8 mouse cellular contexts compared by ENCODE assay signal in genomic region chr8:3671980-3672491, GRCm38 (mm10). TPM values are rescaled to one million over a fixed set of nuclear protein-coding genes. Genes with fewer than 3 reads are reported as not detected.
A peak's percentile ranks its signal among the peaks of the same experiment; 100 is the strongest.
DNase-seq lines count a peak whose midpoint lies in the region; ATAC-seq and TF ChIP-seq lines count a peak whose summit lies in the region.

Gene Fcor, minus strand, starts transcription at chr8:3672362.

- peak; percentile 90 for TF ChIP-seq CTCF in C2C12 (IDR thresholded peaks at IDR 0.05; ENCODE audit: control insufficient read depth, insufficient read depth, insufficient read length)
- TF ChIP-seq CTCF in brain, embryonic 14.5 days (IDR thresholded peaks at IDR 0.05; ENCODE audit: borderline replicate concordance, extremely low read depth, insufficient read depth, insufficient read length), result peak; percentile 90
- TF ChIP-seq CTCF in kidney, postnatal 0 days (IDR thresholded peaks at IDR 0.05; ENCODE audit: low read depth), result peak; percentile 86

- H3K27me3 ChIP-seq in C2C12 (ENCODE audit: control insufficient read depth, insufficient read depth, insufficient read length), result peaks cover 11% of the 10 kb centered on the region
- no peaks in the 10 kb centered on the region for H3K27me3 ChIP-seq in erythroblast, embryonic 14.5 days (ENCODE audit: control insufficient read depth)
- H3K27me3 ChIP-seq in heart, embryonic 12.5 days (replicated peaks), result no peaks in the 10 kb centered on the region; the same call in 1 of the 2 replicates
- no peaks in the 10 kb centered on the region for H3K27me3 ChIP-seq in kidney, postnatal 0 days (ENCODE audit: insufficient read depth, low read length)
- no peaks in the 10 kb centered on the region for H3K27me3 ChIP-seq in liver, embryonic 11.5 days (replicated peaks; ENCODE audit: control insufficient read depth, insufficient read depth, low read length)
- no peaks in the 10 kb centered on the region for H3K27me3 ChIP-seq in stomach, embryonic 15.5 days (replicated peaks)

- no peak within 1 kb of the TSS for H3K27ac ChIP-seq in heart, embryonic 12.5 days (ENCODE audit: poor library complexity, severe bottlenecking)
- H3K27ac ChIP-seq in kidney, postnatal 0 days, result peak within 1 kb of the TSS; percentile 54; the same call in 1 of the 2 replicates
- H3K27ac ChIP-seq in liver, embryonic 11.5 days (ENCODE audit: low read depth, low read length), result peak within 1 kb of the TSS; percentile 41
- peak within 1 kb of the TSS; percentile 59; the same call in 1 of the 2 replicates for H3K27ac ChIP-seq in stomach, embryonic 15.5 days

- H3K4me1 ChIP-seq in erythroblast, embryonic 14.5 days (ENCODE audit: control insufficient read depth), result peaks cover 17% of the 10 kb centered on the region
- H3K4me1 ChIP-seq in heart, embryonic 12.5 days (replicated peaks), result peaks cover 4% of the 10 kb centered on the region; the same call in 1 of the 2 replicates
- no peaks in the 10 kb centered on the region for H3K4me1 ChIP-seq in kidney, postnatal 0 days (replicated peaks; ENCODE audit: insufficient read depth, low read length)
- H3K4me1 ChIP-seq in liver, embryonic 11.5 days (replicated peaks; ENCODE audit: control insufficient read depth, insufficient read depth, low read length), result peaks cover 3% of the 10 kb centered on the region
- H3K4me1 ChIP-seq in stomach, embryonic 15.5 days, result no peaks in the 10 kb centered on the region

- H3K36me3 ChIP-seq in C2C12 (ENCODE audit: control insufficient read depth, insufficient read depth), result no peaks in the 10 kb centered on the region
- no peaks in the 10 kb centered on the region for H3K36me3 ChIP-seq in erythroblast, embryonic 14.5 days (ENCODE audit: control insufficient read depth)
- no peaks in the 10 kb centered on the region for H3K36me3 ChIP-seq in heart, embryonic 12.5 days
- no peaks in the 10 kb centered on the region for H3K36me3 ChIP-seq in kidney, postnatal 0 days (ENCODE audit: insufficient read depth, low read length)
- no peaks in the 10 kb centered on the region for H3K36me3 ChIP-seq in liver, embryonic 11.5 days (ENCODE audit: control insufficient read depth, insufficient read depth, low read length)
- H3K36me3 ChIP-seq in stomach, embryonic 15.5 days, result no peaks in the 10 kb centered on the region

- H3K9me3 ChIP-seq in erythroblast, embryonic 14.5 days (ENCODE audit: control insufficient read depth, low read length), result no peaks in the 10 kb centered on the region
- H3K9me3 ChIP-seq in heart, embryonic 12.5 days (replicated peaks), result no peaks in the 10 kb centered on the region
- H3K9me3 ChIP-seq in kidney, postnatal 0 days (replicated peaks; ENCODE audit: low read length), result no peaks in the 10 kb centered on the region
- no peaks in the 10 kb centered on the region for H3K9me3 ChIP-seq in liver, embryonic 11.5 days (ENCODE audit: control insufficient read depth, low read length)
- H3K9me3 ChIP-seq in stomach, embryonic 15.5 days, result no peaks in the 10 kb centered on the region

- H3K4me2 ChIP-seq in heart, embryonic 12.5 days, result peak within 1 kb of the TSS; percentile 69
- H3K4me2 ChIP-seq in kidney, postnatal 0 days (ENCODE audit: low read length), result peak within 1 kb of the TSS; percentile 75
- H3K4me2 ChIP-seq in liver, embryonic 11.5 days, result peak within 1 kb of the TSS; percentile 78
- peak within 1 kb of the TSS; percentile 91 for H3K4me2 ChIP-seq in stomach, embryonic 15.5 days

- H3ac ChIP-seq in C2C12 (ENCODE audit: control insufficient read depth, insufficient read length, low read depth), result peak within 1 kb of the TSS; percentile 61

- H3K4me3 ChIP-seq in C2C12 (ENCODE audit: insufficient read depth, poor library complexity, severe bottlenecking), result no peak within 1 kb of the TSS
- peak within 1 kb of the TSS; percentile 59 for H3K4me3 ChIP-seq in erythroblast, embryonic 14.5 days (replicated peaks)
- peak within 1 kb of the TSS; percentile 66 for H3K4me3 ChIP-seq in heart, embryonic 12.5 days
- H3K4me3 ChIP-seq in kidney, postnatal 0 days (replicated peaks; ENCODE audit: low read depth, low read length), result peak within 1 kb of the TSS; percentile 44
- peak within 1 kb of the TSS; percentile 60 for H3K4me3 ChIP-seq in liver, embryonic 11.5 days (ENCODE audit: low read depth, low read length)
- H3K4me3 ChIP-seq in stomach, embryonic 15.5 days (replicated peaks), result peak within 1 kb of the TSS; percentile 63

- peaks cover 6% of the 10 kb centered on the region for H3K79me3 ChIP-seq in C2C12 (ENCODE audit: low read depth)

- peak; percentile 75 for ATAC-seq in heart, embryonic 12.5 days (ENCODE audit: insufficient number of reproducible peaks, low FRiP score)
- ATAC-seq in kidney, postnatal 0 days (replicated peaks; ENCODE audit: low FRiP score, low read depth), result peak; percentile 73
- peak; percentile 69 for ATAC-seq in liver, embryonic 11.5 days (replicated peaks; ENCODE audit: low FRiP score)
- ATAC-seq in stomach, embryonic 15.5 days (ENCODE audit: insufficient read depth, low FRiP score, low read depth), result peak; percentile 77

- peaks cover 7% of the 10 kb centered on the region for H3K79me2 ChIP-seq in C2C12 (ENCODE audit: control insufficient read depth, insufficient read depth)

- peak; percentile 94 for DNase-seq in brain, embryonic 14.5 days (ENCODE audit: low read depth)
- DNase-seq in kidney, postnatal 0 days (ENCODE audit: low spot score), result peak; percentile 90
- DNase-seq in liver, embryonic 11.5 days (ENCODE audit: low spot score), result peak; percentile 81
- peak; percentile 69 to 85 for DNase-seq in natural killer cell, adult 2 months (ENCODE audit: low spot score in 2 of 2)

- under 1% methylated on average over 23 of the region's 23 CpGs for WGBS in heart, embryonic 12.5 days
- 2% methylated on average over 23 of the region's 23 CpGs for WGBS in kidney, postnatal 0 days
- under 1% methylated on average over 23 of the region's 23 CpGs for WGBS in liver, embryonic 11.5 days
- under 1% methylated on average over 23 of the region's 23 CpGs for WGBS in stomach, embryonic 15.5 days

- H3K9ac ChIP-seq in heart, embryonic 12.5 days, result peak within 1 kb of the TSS; percentile 69
- peak within 1 kb of the TSS; percentile 58 for H3K9ac ChIP-seq in kidney, postnatal 0 days (ENCODE audit: low read depth, low read length)
- H3K9ac ChIP-seq in liver, embryonic 11.5 days (ENCODE audit: low read depth, low read length), result peak within 1 kb of the TSS; percentile 60
- H3K9ac ChIP-seq in stomach, embryonic 15.5 days, result peak within 1 kb of the TSS; percentile 40; the same call in 1 of the 2 replicates

- 0 out of 2 replicates have a peak, but pooled peaks have one; percentile 19 for TF ChIP-seq POLR2A in brain, embryonic 14.5 days (IDR thresholded peaks at IDR 0.05; ENCODE audit: borderline replicate concordance, extremely low read depth, insufficient read depth, insufficient read length, poor library complexity, severe bottlenecking)

TF ChIP-seq in C2C12, 6 proteins besides CTCF, POLR2A, EP300 and RAD21:
- TF ChIP-seq USF1 (IDR thresholded peaks at IDR 0.05; ENCODE audit: low read depth), result no peak
- TF ChIP-seq CEBPB (IDR thresholded peaks at IDR 0.05; ENCODE audit: low read depth), result no peak
- no peak for TF ChIP-seq FOSL1 (IDR thresholded peaks at IDR 0.05; ENCODE audit: insufficient read depth, low read length, poor library complexity, severe bottlenecking)
- no peak for TF ChIP-seq MYOG (IDR thresholded peaks at IDR 0.05; ENCODE audit: control insufficient read depth, extremely low read depth, insufficient read length)
- no peak for TF ChIP-seq MAX (IDR thresholded peaks at IDR 0.05)
- no peak for TF ChIP-seq MYOD1 (IDR thresholded peaks at IDR 0.05; ENCODE audit: control insufficient read depth, insufficient read length, low read depth)

RNA-seq across cellular contexts. Expression of gene Fcor, which starts in this region (rescaled TPM):
- polyA plus RNA-seq in C2C12 (2012; fragmentation: generic; extraction: Trizol), result 0.95 TPM
- 6.8 and 11.7 TPM in 2 replicates for polyA plus RNA-seq in brain, embryonic 14.5 days (2012; rRNA removed)
- not detected in 2 replicates for polyA plus RNA-seq in erythroblast, embryonic 14.5 days (2012)
- polyA plus RNA-seq in heart, embryonic 12.5 days (2016; fragmentation: Nextera tagmentation; extraction: Ambion mirVana), result 6.7 and 7.3 TPM in 2 replicates
- polyA plus RNA-seq in kidney, postnatal 0 days (2015; fragmentation: Nextera tagmentation; extraction: Ambion mirVana), result 8.3 and 8.9 TPM in 2 replicates
- 7.3 and 11.4 TPM in 2 replicates for polyA plus RNA-seq in liver, embryonic 11.5 days (2014; fragmentation: Nextera tagmentation; extraction: Ambion mirVana)
- 10.3 and 11.3 TPM in 2 replicates for polyA plus RNA-seq in stomach, embryonic 15.5 days (2015; fragmentation: Nextera tagmentation; extraction: Ambion mirVana)
